ENCODE assay signal across 9 mouse cellular contexts in the genomic region with DNA sequence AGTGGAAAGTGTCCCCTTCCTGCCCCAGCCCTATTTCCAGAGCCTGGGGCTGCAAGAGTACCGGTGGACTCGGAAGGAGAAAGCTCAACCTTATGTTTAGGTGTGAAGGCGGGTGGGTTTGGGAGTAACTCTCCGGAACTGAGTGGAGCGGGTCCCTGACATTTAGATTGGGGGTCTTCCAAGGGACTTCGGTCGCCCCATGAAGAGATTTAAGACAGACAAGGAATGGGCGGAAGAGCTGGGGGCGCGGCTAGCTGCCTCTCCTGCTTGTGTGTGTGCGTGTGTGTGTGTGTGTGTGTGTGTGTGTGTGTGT.
DNase-seq lines count a peak whose midpoint lies in the region; ATAC-seq lines count a peak whose summit lies in the region.
"Had no signal": no experiment of that assay in that cellular context is flagged by ENCODE, and none has a peak within 500 bp of the region (broad histone marks: within the 10 kb centered on the region; RNA-seq: fewer than 3 reads in every experiment).

No protein-coding gene starts in this region.

- H3K9me3 ChIP-seq in heart, embryonic 12.5 days (replicated peaks), result no peaks in the 10 kb centered on the region
- no peaks in the 10 kb centered on the region for H3K9me3 ChIP-seq in embryonic facial prominence, embryonic 10.5 days
- no peaks in the 10 kb centered on the region for H3K9me3 ChIP-seq in hindbrain, embryonic 15.5 days
- no peaks in the 10 kb centered on the region for H3K9me3 ChIP-seq in midbrain, embryonic 16.5 days (replicated peaks; ENCODE audit: control insufficient read depth, low read length, poor library complexity, severe bottlenecking)

- H3K4me2 ChIP-seq in heart, embryonic 12.5 days, result peak overlapping the region; percentile 100
- peak overlapping the region; percentile 99 for H3K4me2 ChIP-seq in hindbrain, embryonic 15.5 days
- H3K4me2 ChIP-seq in midbrain, embryonic 16.5 days (ENCODE audit: low read length), result peak overlapping the region; percentile 94

- H3K4me1 ChIP-seq in heart, embryonic 12.5 days (replicated peaks), result peaks cover 23% of the 10 kb centered on the region
- peaks cover 33% of the 10 kb centered on the region for H3K4me1 ChIP-seq in embryonic facial prominence, embryonic 10.5 days
- peaks cover 21% of the 10 kb centered on the region for H3K4me1 ChIP-seq in hindbrain, embryonic 15.5 days (replicated peaks)
- H3K4me1 ChIP-seq in midbrain, embryonic 16.5 days (ENCODE audit: control insufficient read depth, insufficient read depth, low read length), result peaks cover 11% of the 10 kb centered on the region

- no peak for ATAC-seq in heart, embryonic 12.5 days (ENCODE audit: insufficient number of reproducible peaks, low FRiP score)
- ATAC-seq in hindbrain, embryonic 15.5 days (ENCODE audit: low FRiP score, low read depth), result 0 out of 2 replicates have a peak, but pooled peaks have one; percentile 0
- peak; percentile 7; the same call in 1 of the 2 replicates for ATAC-seq in midbrain, embryonic 16.5 days
- no peak for ATAC-seq in inflammation-experienced regulatory T-cells, adult 6 months

- peaks cover 13% of the 10 kb centered on the region; the same call in 1 of the 2 replicates for H3K27me3 ChIP-seq in heart, embryonic 12.5 days (replicated peaks)
- peaks cover 84% of the 10 kb centered on the region for H3K27me3 ChIP-seq in embryonic facial prominence, embryonic 10.5 days (replicated peaks; ENCODE audit: low read depth, poor library complexity, severe bottlenecking)
- H3K27me3 ChIP-seq in hindbrain, embryonic 15.5 days, result 0 out of 2 replicates have a peak, but pooled peaks cover 13% of the 10 kb centered on the region
- H3K27me3 ChIP-seq in midbrain, embryonic 16.5 days (ENCODE audit: control insufficient read depth, insufficient read depth, low read depth, low read length), result peaks cover 3% of the 10 kb centered on the region; the same call in 1 of the 2 replicates

- no peak overlapping the region for H3K27ac ChIP-seq in heart, embryonic 12.5 days (ENCODE audit: poor library complexity, severe bottlenecking)
- peak overlapping the region; percentile 83 for H3K27ac ChIP-seq in embryonic facial prominence, embryonic 10.5 days (replicated peaks)
- H3K27ac ChIP-seq in hindbrain, embryonic 15.5 days (replicated peaks), result no peak overlapping the region
- H3K27ac ChIP-seq in midbrain, embryonic 16.5 days (ENCODE audit: low read length), result no peak overlapping the region
- H3K27ac ChIP-seq: macrophage had no signal

- H3K4me3 ChIP-seq in heart, embryonic 12.5 days, result peak overlapping the region; percentile 65
- peak overlapping the region; percentile 86 for H3K4me3 ChIP-seq in embryonic facial prominence, embryonic 10.5 days
- H3K4me3 ChIP-seq in hindbrain, embryonic 15.5 days, result peak overlapping the region; percentile 84
- H3K4me3 ChIP-seq in midbrain, embryonic 16.5 days (ENCODE audit: low read depth, low read length), result peak overlapping the region; percentile 63

- H3K9ac ChIP-seq in heart, embryonic 12.5 days, result peak overlapping the region; percentile 75
- H3K9ac ChIP-seq in hindbrain, embryonic 15.5 days, result peak overlapping the region; percentile 86; the same call in 1 of the 2 replicates
- peak overlapping the region; percentile 77 for H3K9ac ChIP-seq in midbrain, embryonic 16.5 days (ENCODE audit: low read depth, low read length)

- 3% methylated on average over 11 of the region's 11 CpGs for WGBS in heart, embryonic 12.5 days
- WGBS in embryonic facial prominence, embryonic 10.5 days, result 2% methylated on average over 11 of the region's 11 CpGs
- 4% methylated on average over 11 of the region's 11 CpGs for WGBS in hindbrain, embryonic 15.5 days
- WGBS in midbrain, embryonic 16.5 days, result under 1% methylated on average over 10 of the region's 11 CpGs

- H3K36me3 ChIP-seq in heart, embryonic 12.5 days, result no peaks in the 10 kb centered on the region
- no peaks in the 10 kb centered on the region for H3K36me3 ChIP-seq in embryonic facial prominence, embryonic 10.5 days (replicated peaks)
- H3K36me3 ChIP-seq in hindbrain, embryonic 15.5 days, result no peaks in the 10 kb centered on the region
- no peaks in the 10 kb centered on the region for H3K36me3 ChIP-seq in midbrain, embryonic 16.5 days (ENCODE audit: control insufficient read depth, insufficient read depth, low read length)

- DNase-seq in heart, postnatal 25 days (ENCODE audit: low spot score), result no peak
- DNase-seq in embryonic facial prominence, embryonic 10.5 days (ENCODE audit: low spot score), result peak; percentile 47
- DNase-seq in layer of hippocampus, postnatal 25 days (ENCODE audit: extremely low spot score in 1 of 2, low spot score in 1 of 2), result no peak
- no peak for DNase-seq in cerebellum, postnatal 10 days

- intact Hi-C loops in heart, postnatal 25 days (cut with DNase I), result loop anchor here (2.0 to 10.0 kb wide), 3 partner anchors 84 to 288 kb away; a partner anchor contains a TSS

Comparison
In these comparisons a context has a peak if more than half of its experiments do, and no peak if none do; other contexts are left out.
1. ATAC-seq: peak in hindbrain, embryonic 15.5 days (single experiment) and midbrain, embryonic 16.5 days (single experiment); none in heart, embryonic 12.5 days (single experiment) and inflammation-experienced regulatory T-cells, adult 6 months (single experiment).
2. Peak in every context shown above with its lines, with median percentiles within 50 percentile points of each other: H3K4me2 ChIP-seq, H3K4me3 ChIP-seq and H3K9ac ChIP-seq.